Mouse (Mus musculus) intestine, embryonic 14.5 days (tissue): ENCODE data around the gene Wasf2. TPM values are rescaled to one million over a fixed set of nuclear protein-coding genes. Genes with fewer than 3 reads are reported as not detected.

Experiments
- ATAC-seq: fragments of 200-750 bp; cut with Nextera tagmentation; replicated peaks from 2 replicates; pipeline ENCODE4 v1.8.0; 2017; ENCODE audit warnings: low read depth, moderate number of reproducible peaks, moderate TSS enrichment, moderate library complexity; ENCODE audit not compliant: low FRiP score, low TSS enrichment
- DNase-seq: peaks from one replicate; pipeline ENCODE4 v3.0.0-alpha.2; 2018; ENCODE audit warnings: low spot score
- H3K27ac ChIP-seq: fragments of 300-500 bp; sonication (generic); 2 replicates; pipeline ENCODE4 v1.5.1; 2014; ENCODE audit warnings: low read depth, mild to moderate bottlenecking, control low read depth
- H3K27me3 ChIP-seq: fragments of 300-500 bp; sonication (generic); replicated peaks from 2 replicates; pipeline ENCODE4 v1.6.1; 2014; ENCODE audit warnings: low read length, control low read depth; ENCODE audit not compliant: control insufficient read depth, insufficient read depth
- H3K36me3 ChIP-seq: fragments of 300-500 bp; sonication (generic); 2 replicates; pipeline ENCODE4 v1.6.1; 2014; ENCODE audit warnings: low read length, control low read depth; ENCODE audit not compliant: control insufficient read depth, insufficient read depth
- H3K4me1 ChIP-seq: fragments of 300-500 bp; sonication (generic); replicated peaks from 2 replicates; pipeline ENCODE4 v1.6.1; 2014; ENCODE audit warnings: low read length, control low read depth, mixed read lengths; ENCODE audit not compliant: control insufficient read depth, insufficient read depth
- H3K4me2 ChIP-seq: fragments of 300-500 bp; sonication (generic); 2 replicates; pipeline ENCODE4 v1.6.1; 2014; ENCODE audit warnings: low read length
- H3K4me3 ChIP-seq: fragments of 300-500 bp; sonication (generic); 2 replicates; pipeline ENCODE4 v1.5.1; 2014; ENCODE audit warnings: low read depth, low read length, control low read depth, mixed read lengths
- H3K9ac ChIP-seq: fragments of 300-500 bp; sonication (generic); 2 replicates; pipeline ENCODE4 v1.6.1; 2014; ENCODE audit warnings: mild to moderate bottlenecking, low read length
- H3K9me3 ChIP-seq: fragments of 300-500 bp; sonication (generic); 2 replicates; pipeline ENCODE4 v1.6.1; 2016; ENCODE audit warnings: low read length, control low read depth; ENCODE audit not compliant: control insufficient read depth
- WGBS: fragments of 180-500 bp; shearing (Covaris S2); extraction: QIAGEN DNeasy Blood & Tissue Kit; methylation state at CpG from one replicate; pipeline ENCODE4 v1.1.7; 2014; 5-methylcytosine and 5-hydroxymethylcytosine counted together
- polyA plus RNA-seq: library from polyadenylated mRNA; unstranded; fragments of >200 nt; fragmentation: Nextera tagmentation; extraction: Ambion mirVana; gene quantifications from 2 replicates; pipeline ENCODE4 v1.2.1, GENCODE M21; 2014

Wasf2 gene
- polyA plus RNA-seq, 1 experiment from 2014 or later = 79.6 TPM

- Histone ChIP-seq H3K4me3 (no peak overlapping the region), H3K9ac (no peak overlapping the region; the same call in 1 of the 2 replicates), H3K36me3 (no peaks in the 10 kb centered on the region), H3K4me1 (peaks cover 87% of the 10 kb centered on the region), H3K27me3 (no peaks in the 10 kb centered on the region), H3K4me2 (0 out of 2 replicates have a peak overlapping the region, but pooled peaks have one; percentile 22), H3K9me3 (no peaks in the 10 kb centered on the region), H3K27ac (peak overlapping the region; percentile 92)
- DNase-seq (no peak), ATAC-seq (no peak)
- 9% methylated on average over 8 of the region's 8 CpGs for WGBS
Observed at GRCm38 (mm10) chr4:133087835-133088234, 42.5 kb upstream of the Wasf2 start.

GRCm38 (mm10) chr4:133089319-133089718 lies 41.0 kb upstream of the Wasf2 start:
- H3K4me2 ChIP-seq = no peak overlapping the region
- H3K27me3 ChIP-seq = no peaks in the 10 kb centered on the region
- no peak for DNase-seq
- WGBS = 68% methylated on average over 9 of the region's 9 CpGs
- no peak for ATAC-seq
- H3K4me1 ChIP-seq = peaks cover 93% of the 10 kb centered on the region
- H3K4me3 ChIP-seq = no peak overlapping the region
- H3K27ac ChIP-seq = peak overlapping the region; percentile 90; the same call in 1 of the 2 replicates
- H3K36me3 ChIP-seq = no peaks in the 10 kb centered on the region
- no peaks in the 10 kb centered on the region for H3K9me3 ChIP-seq
- H3K9ac ChIP-seq = no peak overlapping the region

- H3K27me3 ChIP-seq = no peaks in the 10 kb centered on the region
- no peaks in the 10 kb centered on the region for H3K9me3 ChIP-seq
- peak overlapping the region; percentile 11 for H3K9ac ChIP-seq
- H3K36me3 ChIP-seq = no peaks in the 10 kb centered on the region
- H3K4me2 ChIP-seq = 0 out of 2 replicates have a peak overlapping the region, but pooled peaks have one; percentile 20
- H3K4me3 ChIP-seq = no peak overlapping the region
- ATAC-seq (no peak), DNase-seq (no peak)
- H3K4me1 ChIP-seq = peaks cover 93% of the 10 kb centered on the region
- H3K27ac ChIP-seq = peak overlapping the region; percentile 90
- 64% methylated on average over 4 of the region's 4 CpGs for WGBS
Observed at GRCm38 (mm10) chr4:133089802-133090201, 40.5 kb upstream of the Wasf2 start.

GRCm38 (mm10) chr4:133090276-133090719 lies 40.0 kb upstream of the Wasf2 start:
- peak overlapping the region; percentile 20 for H3K4me2 ChIP-seq
- H3K4me3 ChIP-seq = no peak overlapping the region
- no peaks in the 10 kb centered on the region for H3K9me3 ChIP-seq
- peaks cover 93% of the 10 kb centered on the region for H3K4me1 ChIP-seq
- WGBS = 23% methylated on average over 8 of the region's 8 CpGs
- peak overlapping the region; percentile 90 for H3K27ac ChIP-seq
- H3K9ac ChIP-seq = peak overlapping the region; percentile 11
- ATAC-seq (no peak), DNase-seq (no peak)
- no peaks in the 10 kb centered on the region for H3K27me3 ChIP-seq
- H3K36me3 ChIP-seq = no peaks in the 10 kb centered on the region

- Histone ChIP-seq H3K36me3 (no peaks in the 10 kb centered on the region), H3K9ac (no peak overlapping the region), H3K4me2 (peak overlapping the region; percentile 20), H3K9me3 (no peaks in the 10 kb centered on the region), H3K27ac (peak overlapping the region; percentile 90), H3K27me3 (no peaks in the 10 kb centered on the region), H3K4me1 (peaks cover 90% of the 10 kb centered on the region), H3K4me3 (no peak overlapping the region)
- ATAC-seq (peak; percentile 32), DNase-seq (peak; percentile 75)
- 17% methylated on average over 18 of the region's 18 CpGs for WGBS
Observed at GRCm38 (mm10) chr4:133090720-133091458, 39.4 kb upstream of the Wasf2 start.

- peak overlapping the region; percentile 90 for H3K27ac ChIP-seq
- H3K27me3 ChIP-seq = no peaks in the 10 kb centered on the region
- WGBS = 57% methylated on average over 4 of the region's 4 CpGs
- peaks cover 85% of the 10 kb centered on the region for H3K4me1 ChIP-seq
- DNase-seq (no peak), ATAC-seq (no peak)
- no peaks in the 10 kb centered on the region for H3K9me3 ChIP-seq
- H3K4me3 ChIP-seq = no peak overlapping the region
- H3K36me3 ChIP-seq = no peaks in the 10 kb centered on the region
- H3K4me2 ChIP-seq = no peak overlapping the region
- H3K9ac ChIP-seq = no peak overlapping the region
Observed at GRCm38 (mm10) chr4:133091459-133091785, 38.9 kb upstream of the Wasf2 start.

GRCm38 (mm10) chr4:133092453-133092901 lies 37.8 kb upstream of the Wasf2 start:
- no peak overlapping the region for H3K4me3 ChIP-seq
- H3K9ac ChIP-seq = no peak overlapping the region; the same call in 1 of the 2 replicates
- H3K27ac ChIP-seq = peak overlapping the region; percentile 74
- DNase-seq (no peak), ATAC-seq (no peak)
- no peaks in the 10 kb centered on the region for H3K36me3 ChIP-seq
- 11% methylated on average over 18 of the region's 18 CpGs for WGBS
- no peaks in the 10 kb centered on the region for H3K9me3 ChIP-seq
- peaks cover 75% of the 10 kb centered on the region for H3K4me1 ChIP-seq
- H3K4me2 ChIP-seq = peak overlapping the region; percentile 42
- H3K27me3 ChIP-seq = no peaks in the 10 kb centered on the region

- H3K36me3 ChIP-seq = no peaks in the 10 kb centered on the region
- H3K9me3 ChIP-seq = no peaks in the 10 kb centered on the region
- peak overlapping the region; percentile 81 for H3K27ac ChIP-seq
- WGBS = 67% methylated on average over 6 of the region's 6 CpGs
- H3K27me3 ChIP-seq = no peaks in the 10 kb centered on the region
- DNase-seq (no peak), ATAC-seq (no peak)
- H3K4me3 ChIP-seq = no peak overlapping the region
- H3K4me1 ChIP-seq = peaks cover 69% of the 10 kb centered on the region
- H3K9ac ChIP-seq = 0 out of 2 replicates have a peak overlapping the region, but pooled peaks have one; percentile 3
- H3K4me2 ChIP-seq = no peak overlapping the region; the same call in 1 of the 2 replicates
Observed at GRCm38 (mm10) chr4:133093056-133093455, 37.2 kb upstream of the Wasf2 start.
